Mouse (Mus musculus) frontal cortex, postnatal 14 days (tissue): ENCODE data around the gene Tmem170b.
A peak's percentile ranks its signal among the peaks of the same experiment; 100 is the strongest.

Experiments
- DNase-seq, 2 experiments: peaks; one replicate each; pipeline ENCODE4 v3.0.0; 2022; ENCODE audit warnings: low spot score in 2 of 2

The Tmem170b gene

GRCm38 (mm10) chr13:41605099-41606010 is at the start of gene Tmem170b:
Gene Tmem170b, plus strand, starts transcription at chr13:41605907.
- DNase-seq: peak; percentile 96

GRCm38 (mm10) chr13:41561024-41561423 is 44.7 kb upstream of the Tmem170b start:
- no peak for DNase-seq

- DNase-seq: no peak
Measured at GRCm38 (mm10) chr13:41568421-41568820, 37.3 kb upstream of the Tmem170b start.

- no peak for DNase-seq
Measured at GRCm38 (mm10) chr13:41568926-41569325, 36.8 kb upstream of the Tmem170b start.

- no peak for DNase-seq
Measured at GRCm38 (mm10) chr13:41569776-41570175, 35.9 kb upstream of the Tmem170b start.

- peak; percentile 16 to 75 for DNase-seq
Measured at GRCm38 (mm10) chr13:41571368-41572350, 34.0 kb upstream of the Tmem170b start.

- DNase-seq: no peak
Measured at GRCm38 (mm10) chr13:41572351-41572735, 33.4 kb upstream of the Tmem170b start.

GRCm38 (mm10) chr13:41573126-41573846 is 32.4 kb upstream of the Tmem170b start:
- DNase-seq: no peak

GRCm38 (mm10) chr13:41581058-41581457 is 24.6 kb upstream of the Tmem170b start:
- no peak for DNase-seq

- DNase-seq: no peak
Measured at GRCm38 (mm10) chr13:41583666-41584357, 21.9 kb upstream of the Tmem170b start.

GRCm38 (mm10) chr13:41584358-41584680 is 21.4 kb upstream of the Tmem170b start:
- no peak for DNase-seq

- no peak for DNase-seq
Measured at GRCm38 (mm10) chr13:41584896-41585295, 20.8 kb upstream of the Tmem170b start.

GRCm38 (mm10) chr13:41596678-41597077 is 9.0 kb upstream of the Tmem170b start:
- no peak for DNase-seq

- DNase-seq: no peak
Measured at GRCm38 (mm10) chr13:41599977-41600376, 5.7 kb upstream of the Tmem170b start.

GRCm38 (mm10) chr13:41601056-41601455 is 4.7 kb upstream of the Tmem170b start:
- DNase-seq: no peak

GRCm38 (mm10) chr13:41603921-41604466 is 1.7 kb upstream of the Tmem170b start:
- no peak for DNase-seq

GRCm38 (mm10) chr13:41606081-41607000 is 634 bp downstream of the Tmem170b start:
- peak; percentile 51 to 53 for DNase-seq

- DNase-seq: no peak
Measured at GRCm38 (mm10) chr13:41607589-41607988, 1.9 kb downstream of the Tmem170b start.

GRCm38 (mm10) chr13:41608559-41608958 is 2.9 kb downstream of the Tmem170b start:
- DNase-seq: no peak

GRCm38 (mm10) chr13:41611046-41611445 is 5.3 kb downstream of the Tmem170b start:
- DNase-seq: no peak
